Mouse (Mus musculus): ENCODE results near the gene Chrm3. TPM values are rescaled to one million over a fixed set of nuclear protein-coding genes. Genes with fewer than 3 reads are reported as not detected.
A peak's percentile ranks its signal among the peaks of the same experiment; 100 is the strongest.

Gene Chrm3
- polyA plus RNA-seq, 1 experiment, result 36.0 TPM

DNA sequence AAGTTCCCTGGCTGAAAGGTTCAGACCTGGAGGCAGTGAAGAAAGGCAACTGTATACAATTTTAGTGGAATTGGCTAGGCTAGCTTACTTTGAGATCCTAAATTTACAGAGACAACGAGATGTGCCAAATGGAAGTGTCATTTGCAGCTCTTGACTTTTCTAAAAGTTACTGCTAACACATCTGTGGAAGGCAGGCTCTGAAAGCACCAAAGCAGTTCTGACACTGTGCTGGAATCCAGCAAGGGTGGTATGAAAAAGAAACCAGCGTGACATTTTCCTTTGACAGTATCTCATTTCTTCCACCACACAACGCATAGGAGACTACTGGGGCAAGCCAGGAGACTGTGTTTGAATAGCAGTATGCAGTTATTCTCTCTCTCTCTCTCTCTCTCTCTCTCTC lies 120.4 kb downstream of the Chrm3 start:
- Histone ChIP-seq H3K27ac (ENCODE audit: insufficient read depth, low read length) (no peak overlapping the region), H3K4me1 (ENCODE audit: control insufficient read depth, insufficient read depth, low read length) (peaks cover 6% of the 10 kb centered on the region), H3K4me3 (ENCODE audit: insufficient read depth, low read length) (no peak overlapping the region)
- no peak for TF ChIP-seq POLR2A (IDR thresholded peaks at IDR 0.05; ENCODE audit: extremely low read depth, insufficient read depth, low read length)

DNA sequence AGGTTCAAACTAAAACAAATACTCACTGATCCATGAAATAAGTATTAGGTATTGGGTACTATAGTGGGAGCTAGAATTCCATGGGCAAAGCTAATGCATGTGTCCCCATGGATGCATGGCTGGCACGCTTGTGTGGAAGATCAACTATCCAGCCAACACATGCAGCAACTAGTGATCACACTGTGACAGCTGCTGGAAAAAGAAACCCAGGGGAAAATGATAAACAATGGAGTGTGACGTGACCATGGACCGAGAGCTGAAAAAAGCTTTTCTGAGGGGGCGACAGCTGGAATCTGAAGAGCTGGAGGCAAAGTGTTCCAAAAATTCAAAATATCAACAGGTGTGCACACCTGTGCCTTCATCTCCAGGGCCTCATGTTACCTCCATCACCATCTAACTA lies 120.8 kb downstream of the Chrm3 start:
- Histone ChIP-seq H3K4me3 (ENCODE audit: insufficient read depth, low read length) (no peak overlapping the region), H3K4me1 (ENCODE audit: control insufficient read depth, insufficient read depth, low read length) (peaks cover 6% of the 10 kb centered on the region), H3K27ac (ENCODE audit: insufficient read depth, low read length) (no peak overlapping the region)
- TF ChIP-seq CTCF (IDR thresholded peaks at IDR 0.05; ENCODE audit: extremely low read depth, insufficient read depth, low read length), result no peak
- TF ChIP-seq POLR2A (IDR thresholded peaks at IDR 0.05; ENCODE audit: extremely low read depth, insufficient read depth, low read length), result no peak

DNA sequence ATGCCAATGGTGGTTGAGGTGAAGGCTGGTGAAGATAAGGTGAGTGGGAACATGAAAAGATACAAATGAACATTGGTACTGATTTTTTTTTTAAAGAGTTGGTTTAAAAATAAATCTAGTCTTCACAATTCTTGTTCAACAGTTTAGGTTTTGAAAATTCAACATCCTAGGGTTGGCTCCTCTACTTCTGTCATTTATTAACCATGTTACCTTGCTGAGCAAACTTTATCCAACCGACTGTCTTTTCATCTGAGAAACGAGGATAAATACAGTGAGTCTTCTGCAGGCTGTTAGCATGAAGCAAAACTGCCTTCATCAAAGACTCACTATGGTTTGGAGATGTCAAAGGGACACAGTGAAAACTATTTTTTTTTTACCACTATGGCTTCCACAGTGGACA lies 123.0 kb downstream of the Chrm3 start:
- TF ChIP-seq POLR2A (IDR thresholded peaks at IDR 0.05; ENCODE audit: extremely low read depth, insufficient read depth, low read length), result no peak
- no peak for TF ChIP-seq CTCF (IDR thresholded peaks at IDR 0.05; ENCODE audit: extremely low read depth, insufficient read depth, low read length)

DNA sequence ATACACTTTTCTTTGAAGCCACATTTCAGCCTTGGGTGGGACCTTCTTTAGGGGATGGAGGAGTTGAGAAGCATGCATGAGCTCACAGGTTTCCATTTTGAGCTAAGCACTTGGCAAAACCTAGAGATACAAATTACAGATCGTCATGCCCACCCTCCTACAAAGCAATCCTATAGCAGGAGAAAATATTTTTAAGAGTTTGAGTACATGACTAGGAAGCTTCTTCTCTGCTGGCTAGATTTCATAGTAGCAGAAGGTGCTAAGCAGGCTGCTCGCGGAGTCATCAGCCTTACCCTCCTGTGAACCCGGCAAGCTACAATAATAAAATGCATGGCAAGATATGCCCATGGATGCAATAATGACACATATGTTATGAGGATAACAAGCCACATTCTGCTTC lies 124.4 kb downstream of the Chrm3 start:
- Histone ChIP-seq H3K4me3 (ENCODE audit: insufficient read depth, low read length) (no peak overlapping the region), H3K4me1 (ENCODE audit: control insufficient read depth, insufficient read depth, low read length) (peaks cover 7% of the 10 kb centered on the region), H3K27ac (ENCODE audit: insufficient read depth, low read length) (no peak overlapping the region)
- TF ChIP-seq CTCF (IDR thresholded peaks at IDR 0.05; ENCODE audit: extremely low read depth, insufficient read depth, low read length) (no peak), POLR2A (IDR thresholded peaks at IDR 0.05; ENCODE audit: extremely low read depth, insufficient read depth, low read length) (no peak)

More for the DNA sequence above, 123.0 kb downstream of the Chrm3 start:
- peaks cover 7% of the 10 kb centered on the region for H3K4me1 ChIP-seq (ENCODE audit: control insufficient read depth, insufficient read depth, low read length)
- no peak overlapping the region for H3K4me3 ChIP-seq (ENCODE audit: insufficient read depth, low read length)
- H3K27ac ChIP-seq (ENCODE audit: insufficient read depth, low read length), result no peak overlapping the region

DNA sequence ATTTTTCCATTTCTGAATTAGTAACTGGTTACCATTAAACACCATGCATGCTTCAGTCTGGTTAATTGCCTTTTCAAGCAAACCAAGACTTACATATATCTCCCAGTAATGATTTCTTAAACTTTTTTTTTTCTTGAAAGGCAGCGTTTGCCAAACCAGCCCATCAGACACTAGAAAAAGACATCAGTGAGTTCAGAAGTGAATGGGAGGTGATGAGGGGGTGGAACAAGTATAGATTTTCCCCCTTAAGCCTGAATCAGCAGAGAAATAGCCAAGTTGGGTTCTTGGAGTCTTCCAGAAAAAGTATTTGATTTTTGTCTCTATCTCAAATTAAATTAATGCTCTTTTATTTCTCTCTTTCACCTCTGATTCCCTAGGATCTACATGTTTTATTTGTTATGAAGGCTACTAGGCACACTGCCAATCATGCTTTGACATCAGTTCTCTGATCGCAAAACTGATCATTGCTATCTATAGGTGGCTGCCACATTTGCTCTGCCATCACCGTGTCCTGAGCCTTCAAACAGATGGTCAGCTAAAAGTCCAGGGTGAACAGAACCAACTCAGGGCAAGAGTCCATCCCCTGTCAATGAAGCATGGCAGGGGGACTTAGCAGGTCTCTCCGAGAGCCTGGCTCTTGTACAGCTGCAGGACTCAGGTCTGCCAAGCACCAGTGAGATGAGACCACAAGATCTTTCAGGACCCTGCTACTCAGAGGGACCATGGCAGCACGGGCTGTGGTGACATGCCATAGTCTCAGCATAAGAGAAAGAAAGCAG lies 125.1 kb downstream of the Chrm3 start:
- Histone ChIP-seq H3K27ac (ENCODE audit: insufficient read depth, low read length) (peak overlapping the region; percentile 70), H3K4me1 (ENCODE audit: control insufficient read depth, insufficient read depth, low read length) (peaks cover 7% of the 10 kb centered on the region)
- TF ChIP-seq CTCF (IDR thresholded peaks at IDR 0.05; ENCODE audit: extremely low read depth, insufficient read depth, low read length) (no peak), POLR2A (IDR thresholded peaks at IDR 0.05; ENCODE audit: extremely low read depth, insufficient read depth, low read length) (no peak)

DNA sequence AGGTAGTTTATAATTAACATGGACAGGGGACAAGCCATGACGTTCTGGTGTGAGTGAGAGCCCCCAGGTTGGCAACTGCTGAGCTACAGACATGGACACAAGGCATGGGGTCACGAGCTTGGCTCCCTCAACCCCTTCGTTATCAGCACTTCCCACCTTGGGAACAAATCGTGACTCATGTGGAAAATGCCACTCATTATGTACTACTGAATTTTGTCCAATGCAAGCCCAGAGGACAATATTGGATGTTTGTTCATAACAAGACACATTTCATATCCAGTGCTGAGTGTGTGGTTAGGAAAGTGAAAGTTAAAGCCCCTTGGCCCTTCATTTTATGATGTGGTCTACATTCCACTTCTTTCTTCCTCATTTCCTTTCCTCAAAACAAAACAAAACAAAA lies 140.2 kb downstream of the Chrm3 start:
- no peak for TF ChIP-seq CTCF (IDR thresholded peaks at IDR 0.05; ENCODE audit: extremely low read depth, insufficient read depth, low read length)
- no peak for TF ChIP-seq POLR2A (IDR thresholded peaks at IDR 0.05; ENCODE audit: extremely low read depth, insufficient read depth, low read length)
- Histone ChIP-seq H3K27ac (ENCODE audit: insufficient read depth, low read length) (no peak overlapping the region), H3K4me3 (ENCODE audit: insufficient read depth, low read length) (no peak overlapping the region), H3K4me1 (ENCODE audit: control insufficient read depth, insufficient read depth, low read length) (peaks cover 2% of the 10 kb centered on the region; the same call in 1 of the 2 replicates)

More for the DNA sequence above, 125.1 kb downstream of the Chrm3 start:
- H3K4me3 ChIP-seq (ENCODE audit: insufficient read depth, low read length), result no peak overlapping the region

DNA sequence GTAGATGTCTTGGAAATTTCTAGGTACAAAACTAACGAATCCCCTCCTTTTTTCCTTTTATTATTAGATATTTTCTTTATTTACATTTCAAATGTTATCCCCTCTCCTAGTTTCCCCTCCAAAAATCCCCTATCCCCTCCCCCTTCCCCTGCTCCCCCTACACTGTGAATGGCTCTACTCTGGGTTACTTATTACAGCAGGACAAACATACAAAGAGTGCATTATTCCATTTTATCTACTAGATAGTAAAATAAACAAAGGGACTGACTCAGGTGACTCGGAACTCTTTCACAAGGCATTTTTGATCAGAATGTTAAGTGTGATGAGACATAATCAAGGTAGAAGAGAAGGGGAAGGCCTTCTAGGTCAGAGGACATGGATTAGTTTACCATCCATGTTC lies 148.5 kb downstream of the Chrm3 start:
- H3K4me1 ChIP-seq (ENCODE audit: control insufficient read depth, insufficient read depth, low read length), result peaks cover 3% of the 10 kb centered on the region; the same call in 1 of the 2 replicates
- no peak overlapping the region for H3K27ac ChIP-seq (ENCODE audit: insufficient read depth, low read length)
- H3K4me3 ChIP-seq (ENCODE audit: insufficient read depth, low read length), result no peak overlapping the region
- TF ChIP-seq POLR2A (IDR thresholded peaks at IDR 0.05; ENCODE audit: extremely low read depth, insufficient read depth, low read length), result no peak
- no peak for TF ChIP-seq CTCF (IDR thresholded peaks at IDR 0.05; ENCODE audit: extremely low read depth, insufficient read depth, low read length)

DNA sequence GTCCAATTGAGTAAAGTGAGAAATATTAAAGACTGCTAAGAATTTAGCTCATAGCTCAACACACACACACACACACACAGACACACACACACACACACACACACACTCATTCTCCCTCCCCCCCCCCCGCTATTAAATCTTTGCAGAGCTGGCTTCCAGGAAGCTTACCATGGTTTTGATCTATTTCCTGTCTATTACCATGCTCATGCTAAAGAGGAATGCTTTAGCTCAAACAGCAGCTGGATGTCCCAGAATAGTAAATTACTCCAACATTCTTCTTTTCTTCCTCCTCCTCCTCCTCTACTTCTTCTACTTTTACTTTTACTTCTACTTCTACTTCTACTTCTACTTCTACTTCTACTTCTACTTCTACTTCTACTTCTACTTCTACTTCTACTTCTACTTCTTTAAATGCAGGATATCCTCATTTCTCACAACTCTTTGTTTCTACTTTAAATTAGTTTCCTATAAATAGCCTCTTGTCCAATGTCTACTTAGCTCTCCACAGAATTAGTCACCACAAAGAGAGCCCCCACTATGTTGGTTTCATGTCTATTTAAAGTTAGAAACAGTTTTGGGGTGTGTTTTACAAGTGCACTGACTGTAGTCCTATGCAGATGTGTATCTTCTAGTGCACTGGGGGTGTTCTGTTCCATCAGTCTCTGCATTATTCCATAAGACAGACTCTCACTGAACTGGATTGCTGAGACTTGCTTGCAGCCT lies 150.0 kb downstream of the Chrm3 start:
- Histone ChIP-seq H3K4me3 (ENCODE audit: insufficient read depth, low read length) (no peak overlapping the region), H3K4me1 (ENCODE audit: control insufficient read depth, insufficient read depth, low read length) (peaks cover 2% of the 10 kb centered on the region; the same call in 1 of the 2 replicates), H3K27ac (ENCODE audit: insufficient read depth, low read length) (no peak overlapping the region)
- no peak for TF ChIP-seq CTCF (IDR thresholded peaks at IDR 0.05; ENCODE audit: extremely low read depth, insufficient read depth, low read length)
- no peak for TF ChIP-seq POLR2A (IDR thresholded peaks at IDR 0.05; ENCODE audit: extremely low read depth, insufficient read depth, low read length)

DNA sequence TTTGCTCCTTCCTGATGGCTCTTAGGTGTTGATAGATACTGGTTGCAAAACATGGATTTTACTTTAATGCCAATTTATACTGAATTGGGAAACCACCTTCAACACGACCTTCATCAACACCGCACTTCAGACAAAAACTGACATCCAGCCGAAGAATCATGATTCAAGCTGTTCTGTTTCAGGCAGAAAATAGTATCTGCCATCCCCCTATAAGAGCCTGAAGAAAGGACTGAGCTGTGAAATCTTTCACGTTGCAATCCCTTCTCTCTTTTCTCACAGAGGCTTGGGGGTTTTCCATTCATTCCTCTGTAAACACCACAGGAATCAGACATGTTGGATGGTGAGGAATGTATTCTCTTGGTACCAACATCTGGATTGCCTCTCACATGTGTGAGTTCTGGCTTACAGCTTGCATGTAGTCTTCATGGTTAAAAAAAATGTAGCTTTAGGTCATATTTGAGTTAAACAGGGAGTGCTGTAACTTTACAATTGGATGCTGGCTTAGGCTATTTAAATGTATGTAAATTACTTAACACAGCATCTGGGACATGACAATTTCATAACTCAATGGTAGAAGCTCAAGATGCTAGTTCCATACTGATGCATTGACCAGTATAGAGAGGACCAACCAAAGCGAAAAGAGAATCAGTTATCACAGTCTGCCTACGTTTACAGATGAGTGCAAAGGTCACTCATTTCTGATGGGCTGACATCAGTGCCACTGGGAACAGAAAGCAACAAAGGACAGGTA lies 161.3 kb downstream of the Chrm3 start:
- H3K4me3 ChIP-seq (ENCODE audit: insufficient read depth, low read length), result no peak overlapping the region
- TF ChIP-seq POLR2A (IDR thresholded peaks at IDR 0.05; ENCODE audit: extremely low read depth, insufficient read depth, low read length) (no peak), CTCF (IDR thresholded peaks at IDR 0.05; ENCODE audit: extremely low read depth, insufficient read depth, low read length) (no peak)
- H3K27ac ChIP-seq (ENCODE audit: insufficient read depth, low read length), result peak overlapping the region; percentile 92
- H3K4me1 ChIP-seq (ENCODE audit: control insufficient read depth, insufficient read depth, low read length), result peaks cover 3% of the 10 kb centered on the region; the same call in 1 of the 2 replicates
